Mouse (Mus musculus) gastrocnemius, adult 18-20 months (tissue): ENCODE results near the gene Kmt2e. TPM values are rescaled to one million over a fixed set of nuclear protein-coding genes. Genes with fewer than 3 reads are reported as not detected.
A peak's percentile ranks its signal among the peaks of the same experiment; 100 is the strongest.
"Not testable (repeated sequence)": the region's sequence is repeated elsewhere in the genome, so short reads cannot be mapped to it uniquely, and the experiment has no call there.

Experiments
- DNase-seq: peaks from one replicate; pipeline ENCODE4 v3.0.0; 2021; ENCODE audit warnings: low spot score
- total RNA-seq, 2 experiments: library from RNA; stranded (reverse); gene quantifications; 2 replicates each; pipeline ENCODE4 v1.2.3; 2021

Kmt2e gene
- total RNA-seq, 2 experiments from 2014 or later = 20.3 to 28.3 TPM

- no peak for DNase-seq
These were observed 65.0 kb downstream of the Kmt2e start for GRCm38 (mm10) chr5:23499257-23499656.

GRCm38 (mm10) chr5:23500715-23501114, 66.5 kb downstream of the Kmt2e start:
- no peak for DNase-seq

GRCm38 (mm10) chr5:23501582-23502316, 67.5 kb downstream of the Kmt2e start:
- no peak for DNase-seq

- no peak for DNase-seq
These were observed 68.2 kb downstream of the Kmt2e start for GRCm38 (mm10) chr5:23502317-23502937.

- DNase-seq = no peak
These were observed 71.3 kb downstream of the Kmt2e start for GRCm38 (mm10) chr5:23505578-23505977.

- no peak for DNase-seq
These were observed 73.0 kb downstream of the Kmt2e start for GRCm38 (mm10) chr5:23507210-23507609.

- DNase-seq = no peak
These were observed 74.4 kb downstream of the Kmt2e start for GRCm38 (mm10) chr5:23508630-23509029.

GRCm38 (mm10) chr5:23511456-23511855, 77.2 kb downstream of the Kmt2e start:
- no peak for DNase-seq

GRCm38 (mm10) chr5:23512556-23512955, 78.3 kb downstream of the Kmt2e start:
- no peak for DNase-seq

- DNase-seq = no peak
These were observed 79.2 kb downstream of the Kmt2e start for GRCm38 (mm10) chr5:23513468-23513867.

- DNase-seq = no peak
These were observed 80.8 kb downstream of the Kmt2e start for GRCm38 (mm10) chr5:23515038-23515437.

- no peak for DNase-seq
These were observed 82.7 kb downstream of the Kmt2e start for GRCm38 (mm10) chr5:23516962-23517361.

GRCm38 (mm10) chr5:23517839-23518238, 83.6 kb downstream of the Kmt2e start:
- DNase-seq = no peak

GRCm38 (mm10) chr5:23518673-23519072, 84.4 kb downstream of the Kmt2e start:
- DNase-seq = peak; percentile 37

- DNase-seq = no peak
These were observed 85.4 kb downstream of the Kmt2e start for GRCm38 (mm10) chr5:23519679-23520078.

- DNase-seq = no peak
These were observed 87.4 kb downstream of the Kmt2e start for GRCm38 (mm10) chr5:23521645-23522044.

- DNase-seq = no peak
These were observed 89.7 kb downstream of the Kmt2e start for GRCm38 (mm10) chr5:23523936-23524335.

- no peak for DNase-seq
These were observed 90.4 kb downstream of the Kmt2e start for GRCm38 (mm10) chr5:23524621-23525020.

- no peak for DNase-seq
These were observed 96.9 kb downstream of the Kmt2e start for GRCm38 (mm10) chr5:23531100-23531499.

- DNase-seq = no peak
These were observed 97.4 kb downstream of the Kmt2e start for GRCm38 (mm10) chr5:23531541-23532096.

- DNase-seq = no peak
These were observed 101.5 kb downstream of the Kmt2e start for GRCm38 (mm10) chr5:23535692-23536091.

GRCm38 (mm10) chr5:23551687-23552086, 117.4 kb downstream of the Kmt2e start:
- peak; percentile 30 for DNase-seq

GRCm38 (mm10) chr5:23553338-23553737, 119.1 kb downstream of the Kmt2e start:
- DNase-seq = not testable (repeated sequence)
